Mouse (Mus musculus) brain, embryonic 14.5 days (tissue): ENCODE measurements around the gene Slc25a31. TPM values are rescaled to one million over a fixed set of nuclear protein-coding genes. Genes with fewer than 3 reads are reported as not detected.

ENCODE experiments used
- DNase-seq: peaks from one replicate; pipeline ENCODE4 v3.0.0-alpha.2; 2011; ENCODE audit warnings: low read depth
- CTCF ChIP-seq: fragments of 200-500 bp; IDR thresholded peaks from 2 replicates; pipeline ENCODE4 v1.5.1; 2012; ENCODE audit warnings: inconsistent platforms, mild to moderate bottlenecking, moderate library complexity, borderline replicate concordance; ENCODE audit not compliant: insufficient read depth, insufficient read length; ENCODE audit errors: extremely low read depth
- POLR2A ChIP-seq: fragments of 200-500 bp; IDR thresholded peaks from 2 replicates; pipeline ENCODE4 v1.6.1; 2012; ENCODE audit warnings: mild to moderate bottlenecking, inconsistent platforms, borderline replicate concordance; ENCODE audit not compliant: poor library complexity, insufficient read depth, insufficient read length, severe bottlenecking; ENCODE audit errors: extremely low read depth
- polyA plus RNA-seq: library from polyadenylated mRNA; depleted of rRNA; stranded (reverse); fragments of >200 nt; gene quantifications from 2 replicates; pipeline ENCODE4 v1.2.3, GENCODE M21; 2012; rRNA removed

Gene Slc25a31
- polyA plus RNA-seq, 1 experiment, result 0.27 TPM

- peak; percentile 95 for DNase-seq
- TF ChIP-seq POLR2A, result peak; percentile 91
- TF ChIP-seq CTCF, result no peak
Measured at GRCm38 (mm10) chr3:40744836-40745660, 36.4 kb downstream of the Slc25a31 start.

- peak; percentile 59 for DNase-seq
- TF ChIP-seq POLR2A, result no peak
- TF ChIP-seq CTCF, result no peak
Measured at GRCm38 (mm10) chr3:40745661-40746547, 37.2 kb downstream of the Slc25a31 start.

GRCm38 (mm10) chr3:40760746-40761145 is 52.1 kb downstream of the Slc25a31 start:
- no peak for DNase-seq
- TF ChIP-seq CTCF, result no peak
- no peak for TF ChIP-seq POLR2A

GRCm38 (mm10) chr3:40761312-40761711 is 52.7 kb downstream of the Slc25a31 start:
- TF ChIP-seq POLR2A (no peak), CTCF (no peak)
- DNase-seq, result no peak

Other genes with a start within 250 kb of the Slc25a31 start
- gene Intu, start 177.6 kb upstream of the Slc25a31 start, polyA plus RNA-seq, result 8.2 and 9.1 TPM in 2 replicates
- gene Hspa4l, start 35.6 kb downstream of the Slc25a31 start, polyA plus RNA-seq, result 12.0 and 21.4 TPM in 2 replicates
- 12.9 and 19.9 TPM in 2 replicates for gene Plk4, start 91.2 kb downstream of the Slc25a31 start, polyA plus RNA-seq
- 10.8 and 13.3 TPM in 2 replicates for gene Mfsd8, start 138.0 kb downstream of the Slc25a31 start, polyA plus RNA-seq
- gene Abhd18, start 138.1 kb downstream of the Slc25a31 start, polyA plus RNA-seq, result 9.5 and 11.5 TPM in 2 replicates
- 0.05 and 0.09 TPM in 2 replicates for gene 1700034I23Rik, start 193.7 kb downstream of the Slc25a31 start, polyA plus RNA-seq
- gene Larp1b, start 241.0 kb downstream of the Slc25a31 start, polyA plus RNA-seq, result 5.9 and 8.4 TPM in 2 replicates